Comparison of ENCODE assay signal across 22 mouse cellular contexts in the genomic region with DNA sequence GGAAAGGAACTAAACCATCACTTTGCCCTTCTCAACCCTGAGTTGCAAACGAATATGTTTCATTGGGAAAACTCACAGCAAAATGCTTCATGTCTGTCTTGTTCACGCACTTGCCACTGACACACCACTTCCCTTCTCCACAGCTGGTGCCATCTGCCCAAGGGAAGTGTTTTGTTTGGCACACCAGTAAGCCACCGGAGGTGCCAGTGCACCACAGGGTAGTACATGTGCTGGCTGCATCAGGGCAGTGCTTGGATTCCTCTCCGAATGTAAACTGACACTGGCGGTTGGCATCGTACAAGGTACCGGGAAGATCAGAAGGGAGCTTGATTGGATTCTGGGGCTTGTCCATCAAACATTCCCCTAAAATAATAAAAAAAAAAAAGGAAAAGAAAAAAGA. TPM values are rescaled to one million over a fixed set of nuclear protein-coding genes. Genes with fewer than 3 reads are reported as not detected.
DNase-seq lines count a peak whose midpoint lies in the region; ATAC-seq lines count a peak whose summit lies in the region.
"Had no signal": no experiment of that assay in that cellular context is flagged by ENCODE, and none has a peak within 500 bp of the region (broad histone marks: within the 10 kb centered on the region; RNA-seq: fewer than 3 reads in every experiment).

No protein-coding gene starts in this region.

- 91% methylated on average over 7 of the region's 7 CpGs for WGBS in embryonic facial prominence, embryonic 13.5 days
- WGBS in embryonic facial prominence, embryonic 10.5 days: 92% methylated on average over 7 of the region's 7 CpGs
- WGBS in heart, embryonic 14.5 days: 88% methylated on average over 7 of the region's 7 CpGs
- WGBS in kidney, embryonic 16.5 days: 85% methylated on average over 7 of the region's 7 CpGs

- peaks cover 14% of the 10 kb centered on the region for H3K4me1 ChIP-seq in embryonic facial prominence, embryonic 13.5 days
- peaks cover 15% of the 10 kb centered on the region for H3K4me1 ChIP-seq in embryonic facial prominence, embryonic 10.5 days
- peaks cover 10 to 17% of the 10 kb centered on the region in 2 experiments; a peak in 3 of 4 replicates for H3K4me1 ChIP-seq in heart, embryonic 14.5 days (ENCODE audit: control insufficient read depth in 2 of 2, insufficient read depth in 2 of 2, low read length in 2 of 2)
- H3K4me1 ChIP-seq in kidney, embryonic 16.5 days (ENCODE audit: insufficient read depth, low read length): peaks cover 5% of the 10 kb centered on the region

- no peak for ATAC-seq in embryonic facial prominence, embryonic 13.5 days (ENCODE audit: insufficient number of reproducible peaks, insufficient read depth, low FRiP score, low TSS enrichment, low read depth)
- ATAC-seq in heart, embryonic 14.5 days (ENCODE audit: insufficient number of reproducible peaks, insufficient read depth, low FRiP score, low read depth): no peak
- no peak for ATAC-seq in kidney, embryonic 16.5 days (ENCODE audit: low FRiP score, low TSS enrichment)
- ATAC-seq: forebrain, postnatal 0 days; liver, postnatal 0 days had no signal

- H3K4me3 ChIP-seq in embryonic facial prominence, embryonic 13.5 days: no peak overlapping the region
- H3K4me3 ChIP-seq in embryonic facial prominence, embryonic 10.5 days: no peak overlapping the region
- H3K4me3 ChIP-seq in heart, embryonic 14.5 days (ENCODE audit: control insufficient read depth in 1 of 2, insufficient read depth in 1 of 2, low read depth in 1 of 2, low read length in 2 of 2): no peak overlapping the region
- H3K4me3 ChIP-seq in kidney, embryonic 16.5 days (ENCODE audit: low read length): peak overlapping the region; percentile 9; the same call in 1 of the 2 replicates
- H3K4me3 ChIP-seq: hindbrain, embryonic 13.5 days had no signal

- H3K27ac ChIP-seq in embryonic facial prominence, embryonic 13.5 days: no peak overlapping the region
- H3K27ac ChIP-seq in embryonic facial prominence, embryonic 10.5 days (replicated peaks): no peak overlapping the region
- H3K27ac ChIP-seq in heart, embryonic 14.5 days (replicated peaks in 1 of 2; ENCODE audit: control insufficient read depth in 1 of 2, insufficient read depth in 1 of 2, low read depth in 2 of 2, low read length in 2 of 2): no peak overlapping the region
- no peak overlapping the region for H3K27ac ChIP-seq in kidney, embryonic 16.5 days (ENCODE audit: low read length)
- H3K27ac ChIP-seq: hindbrain, embryonic 13.5 days; stomach, postnatal 0 days had no signal

- 0 out of 2 replicates have a peak overlapping the region, but pooled peaks have one; percentile 5 for H3K4me2 ChIP-seq in embryonic facial prominence, embryonic 13.5 days
- peak overlapping the region; percentile 80; the same call in 1 of the 2 replicates for H3K4me2 ChIP-seq in heart, embryonic 14.5 days (ENCODE audit: low read length)
- H3K4me2 ChIP-seq in kidney, embryonic 16.5 days (replicated peaks; ENCODE audit: low read depth, low read length): peak overlapping the region; percentile 20
- H3K4me2 ChIP-seq: hindbrain, embryonic 13.5 days; liver, embryonic 11.5 days had no signal

- H3K27me3 ChIP-seq in embryonic facial prominence, embryonic 13.5 days: no peaks in the 10 kb centered on the region
- H3K27me3 ChIP-seq in embryonic facial prominence, embryonic 10.5 days (replicated peaks; ENCODE audit: low read depth, poor library complexity, severe bottlenecking): no peaks in the 10 kb centered on the region
- H3K27me3 ChIP-seq in heart, embryonic 14.5 days (ENCODE audit: control insufficient read depth, insufficient read depth, low read length): no peaks in the 10 kb centered on the region
- no peaks in the 10 kb centered on the region for H3K27me3 ChIP-seq in kidney, embryonic 16.5 days (ENCODE audit: insufficient read depth, low read length)

- H3K36me3 ChIP-seq in embryonic facial prominence, embryonic 13.5 days: peaks cover 54% of the 10 kb centered on the region
- peaks cover 68% of the 10 kb centered on the region for H3K36me3 ChIP-seq in embryonic facial prominence, embryonic 10.5 days (replicated peaks)
- H3K36me3 ChIP-seq in heart, embryonic 14.5 days (ENCODE audit: control insufficient read depth, insufficient read depth, low read length): peaks cover 68% of the 10 kb centered on the region
- peaks cover 57% of the 10 kb centered on the region for H3K36me3 ChIP-seq in kidney, embryonic 16.5 days (ENCODE audit: insufficient read depth, low read length)

- H3K9me3 ChIP-seq in embryonic facial prominence, embryonic 13.5 days: no peaks in the 10 kb centered on the region
- H3K9me3 ChIP-seq in embryonic facial prominence, embryonic 10.5 days: no peaks in the 10 kb centered on the region
- no peaks in the 10 kb centered on the region for H3K9me3 ChIP-seq in heart, embryonic 14.5 days (ENCODE audit: control insufficient read depth, low read length)
- H3K9me3 ChIP-seq in kidney, embryonic 16.5 days (ENCODE audit: low read length): no peaks in the 10 kb centered on the region
- H3K9me3 ChIP-seq: hindbrain, embryonic 13.5 days had no signal

- DNase-seq in embryonic facial prominence, embryonic 10.5 days (ENCODE audit: low spot score): no peak
- no peak for DNase-seq in heart, postnatal 4 days
- DNase-seq in kidney, postnatal 25 days: no peak
- peak; percentile 14 for DNase-seq in NIH3T3 (ENCODE audit: low read depth)
- no peak for DNase-seq in adrenal gland, postnatal 4 days (ENCODE audit: low spot score in 2 of 2)
- DNase-seq: adrenal gland, postnatal 14 days; cerebellum, adult 9-10 months; forebrain, postnatal 0 days; heart, postnatal 10 days; layer of hippocampus, adult 9-11 months; liver, postnatal 0 days; lung, postnatal 10 days; midbrain, embryonic 14.5 days; thymus, adult 2 months; thymus, postnatal 4 days had no signal

- H3K9ac ChIP-seq in embryonic facial prominence, embryonic 13.5 days: no peak overlapping the region
- H3K9ac ChIP-seq in heart, embryonic 14.5 days (ENCODE audit: low read length): no peak overlapping the region
- H3K9ac ChIP-seq in kidney, embryonic 16.5 days (replicated peaks; ENCODE audit: low read length): no peak overlapping the region
- H3K9ac ChIP-seq: forebrain, postnatal 0 days; hindbrain, embryonic 13.5 days; liver, postnatal 0 days had no signal

RNA-seq across cellular contexts. Expression of gene Adamts1, which starts 4.6 kb away (rescaled TPM):
- polyA plus RNA-seq in embryonic facial prominence, embryonic 13.5 days (2015; fragmentation: Nextera tagmentation; extraction: Ambion mirVana): 32.0 and 32.4 TPM in 2 replicates
- polyA plus RNA-seq in embryonic facial prominence, embryonic 10.5 days (2016; fragmentation: Nextera tagmentation; extraction: Ambion mirVana): 21.2 and 23.9 TPM in 2 replicates
- polyA plus RNA-seq in heart, embryonic 14.5 days (2014; fragmentation: Nextera tagmentation; extraction: Ambion mirVana): 44.9 and 46.1 TPM in 2 replicates
- total RNA-seq in heart, postnatal 4 days (2021): 10 to 100 TPM; 63.7 to 68.9 TPM
- 116 and 125 TPM in 2 replicates for polyA plus RNA-seq in kidney, embryonic 16.5 days (2015; fragmentation: Nextera tagmentation; extraction: Ambion mirVana)
- total RNA-seq in adrenal gland, postnatal 4 days (2021): 10 to 100 TPM; 20.6 to 40.2 TPM
- total RNA-seq: megakaryocyte progenitor cell, adult 5-6 weeks had no signal

Comparison
In these comparisons a context has a peak if more than half of its experiments do, and no peak if none do; other contexts are left out.
1. H3K4me2 ChIP-seq: peak in every context shown above with its lines; median percentile 80 in heart, embryonic 14.5 days; 20 in kidney, embryonic 16.5 days; 5 in embryonic facial prominence, embryonic 13.5 days.